Comparison of ENCODE assay signal across 15 mouse cellular contexts in the genomic region with DNA sequence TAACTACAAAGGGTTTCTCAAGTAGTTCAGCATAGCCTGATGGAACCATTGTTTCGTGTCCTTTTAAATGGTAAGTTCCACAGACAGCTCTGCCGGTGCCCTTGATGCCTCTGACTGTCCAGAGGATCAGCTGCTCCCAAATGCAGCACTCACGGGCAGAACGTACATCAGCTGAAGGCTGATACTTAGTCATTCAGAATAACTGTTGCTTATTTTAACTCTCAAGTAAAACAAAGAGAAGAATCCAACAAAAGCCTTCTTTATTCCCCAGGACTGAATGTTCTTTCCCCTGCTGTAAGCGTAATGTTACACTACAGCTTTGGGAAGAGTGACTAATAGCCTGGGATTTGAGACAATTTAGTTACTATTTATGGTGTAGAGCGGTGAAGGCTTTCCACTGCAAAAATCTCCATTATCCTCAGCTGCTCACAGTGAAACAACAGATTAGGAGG. TPM values are rescaled to one million over a fixed set of nuclear protein-coding genes. Genes with fewer than 3 reads are reported as not detected.
DNase-seq lines count a peak whose midpoint lies in the region; ATAC-seq and TF ChIP-seq lines count a peak whose summit lies in the region.
"Had no signal": no experiment of that assay in that cellular context is flagged by ENCODE, and none has a peak within 500 bp of the region (broad histone marks: within the 10 kb centered on the region; RNA-seq: fewer than 3 reads in every experiment).

No protein-coding gene starts in this region.

- H3K9ac ChIP-seq in hindbrain, embryonic 16.5 days (ENCODE audit: low read depth, low read length): no peak overlapping the region
- H3K9ac ChIP-seq: hindbrain, embryonic 15.5 days; liver, embryonic 15.5 days; neural tube, embryonic 15.5 days had no signal

- H3K4me3 ChIP-seq in olfactory bulb, adult 2 months (ENCODE audit: insufficient read depth, low read depth, low read length): no peak overlapping the region
- no peak overlapping the region for H3K4me3 ChIP-seq in hindbrain, embryonic 16.5 days (ENCODE audit: low read length)
- H3K4me3 ChIP-seq: hindbrain, embryonic 15.5 days; liver, embryonic 15.5 days; neural tube, embryonic 15.5 days had no signal

- H3K36me3 ChIP-seq in hindbrain, embryonic 16.5 days (ENCODE audit: control insufficient read depth, insufficient read depth, low read length): no peaks in the 10 kb centered on the region
- H3K36me3 ChIP-seq: hindbrain, embryonic 15.5 days; liver, embryonic 15.5 days; neural tube, embryonic 15.5 days had no signal

- no peaks in the 10 kb centered on the region for H3K9me3 ChIP-seq in hindbrain, embryonic 16.5 days (ENCODE audit: control insufficient read depth, low read length)
- H3K9me3 ChIP-seq: hindbrain, embryonic 15.5 days; liver, embryonic 15.5 days; neural tube, embryonic 15.5 days had no signal

- peak; percentile 31 for DNase-seq in adrenal gland, adult 8-10 months
- no peak for DNase-seq in adrenal gland, postnatal 25 days
- DNase-seq in left cerebral cortex, adult 9 months (ENCODE audit: low spot score in 2 of 2): peak; percentile 43 to 75
- DNase-seq in left cerebral cortex, postnatal 10 days (ENCODE audit: extremely low spot score in 1 of 2, low spot score in 2 of 2): no peak
- peak; percentile 96 for DNase-seq in ZHBTc4 (ENCODE audit: low read depth, low spot score)
- DNase-seq: B cell, adult 2 months; gastrocnemius, postnatal 10 days; thymus, postnatal 14 days had no signal

- 11% methylated on average over 6 of the region's 6 CpGs for WGBS in olfactory bulb, adult 2 months
- WGBS in hindbrain, embryonic 16.5 days: 29% methylated on average over 6 of the region's 6 CpGs

- intact Hi-C loops in left cerebral cortex, postnatal 10 days (cut with DNase I): no loop called here

- TF ChIP-seq CTCF in olfactory bulb, adult 2 months (IDR thresholded peaks at IDR 0.05; ENCODE audit: insufficient read depth, low read depth, low read length): no peak

- TF ChIP-seq POLR2A in olfactory bulb, adult 2 months (IDR thresholded peaks at IDR 0.05; ENCODE audit: insufficient read depth, low read depth, low read length): no peak

- no peaks in the 10 kb centered on the region for H3K27me3 ChIP-seq in hindbrain, embryonic 16.5 days (replicated peaks; ENCODE audit: control insufficient read depth, insufficient read depth, low read length)
- H3K27me3 ChIP-seq: hindbrain, embryonic 15.5 days; liver, embryonic 15.5 days; neural tube, embryonic 15.5 days had no signal

- peak overlapping the region; percentile 94 for H3K27ac ChIP-seq in olfactory bulb, adult 2 months (ENCODE audit: insufficient read depth, low read depth, low read length)
- no peak overlapping the region for H3K27ac ChIP-seq in hindbrain, embryonic 16.5 days (ENCODE audit: low read depth, low read length)
- H3K27ac ChIP-seq: hindbrain, embryonic 15.5 days; liver, embryonic 15.5 days; macrophage; neural tube, embryonic 15.5 days had no signal

- no peak for ATAC-seq in hindbrain, embryonic 16.5 days
- no peak for ATAC-seq in erythroid progenitor cell, adult 5-6 weeks (replicated peaks; ENCODE audit: low FRiP score, poor library complexity, severe bottlenecking)

- no peak overlapping the region for H3K4me2 ChIP-seq in hindbrain, embryonic 16.5 days (ENCODE audit: low read length)
- H3K4me2 ChIP-seq: hindbrain, embryonic 15.5 days; liver, embryonic 15.5 days; neural tube, embryonic 15.5 days had no signal

- H3K4me1 ChIP-seq in olfactory bulb, adult 2 months (ENCODE audit: control insufficient read depth, insufficient read depth, low read length): peaks cover 12% of the 10 kb centered on the region
- H3K4me1 ChIP-seq in hindbrain, embryonic 16.5 days (ENCODE audit: control insufficient read depth, insufficient read depth, low read depth, low read length): no peaks in the 10 kb centered on the region

RNA-seq across cellular contexts. Expression of a gene that starts 11.4 kb away (rescaled TPM):
- 10 to 100 TPM; 17.9 to 22.4 (median 19.6) TPM for total RNA-seq in adrenal gland, adult 8-10 months (2022)
- total RNA-seq in adrenal gland, postnatal 25 days (2021): 20.4 and 22.3 TPM in 2 replicates
- total RNA-seq in left cerebral cortex, postnatal 10 days (2021): 10 to 100 TPM; 33.8 to 34.6 TPM
- 92.8 TPM in 1 of 2 replicates, not detected in the other for polyA plus RNA-seq in olfactory bulb, adult 2 months (2012; ENCODE audit: insufficient read depth, insufficient read length, low replicate concordance, missing spikeins)
- 16.3 and 20.1 TPM in 2 replicates for polyA plus RNA-seq in hindbrain, embryonic 16.5 days (2015; fragmentation: Nextera tagmentation; extraction: Ambion mirVana)
- total RNA-seq in erythroid progenitor cell, adult 5-6 weeks (2015; ENCODE audit: low replicate concordance): 5.0 and 7.2 TPM in 2 replicates
- 4.1 and 5.6 TPM in 2 replicates for total RNA-seq in erythroid progenitor cell, adult 5-6 weeks (2017; ENCODE audit: low replicate concordance)

Comparison
In these comparisons a context has a peak if more than half of its experiments do, and no peak if none do; other contexts are left out.
1. DNase-seq: peak in adrenal gland, adult 8-10 months (single experiment), left cerebral cortex, adult 9 months (2 of 2) and ZHBTc4 (single experiment); none in adrenal gland, postnatal 25 days (single experiment) and left cerebral cortex, postnatal 10 days (0 of 2).